Mouse (Mus musculus) kidney, embryonic 16.5 days (tissue): ENCODE data around the gene Golt1b. TPM values are rescaled to one million over a fixed set of nuclear protein-coding genes. Genes with fewer than 3 reads are reported as not detected.
A peak's percentile ranks its signal among the peaks of the same experiment; 100 is the strongest.

Experiments
- ATAC-seq: fragments of 200-750 bp; cut with Nextera tagmentation; 2 replicates; pipeline ENCODE4 v1.8.0; 2017; ENCODE audit warnings: moderate TSS enrichment; ENCODE audit not compliant: low FRiP score, low TSS enrichment
- H3K27ac ChIP-seq: fragments of 300-500 bp; sonication (generic); 2 replicates; pipeline ENCODE4 v1.5.1; 2014; ENCODE audit warnings: low read length
- H3K27me3 ChIP-seq: fragments of 300-500 bp; sonication (generic); 2 replicates; pipeline ENCODE4 v1.6.1; 2014; ENCODE audit warnings: low read length, control low read depth, mixed read lengths; ENCODE audit not compliant: insufficient read depth
- H3K36me3 ChIP-seq: fragments of 300-500 bp; sonication (generic); 2 replicates; pipeline ENCODE4 v1.6.1; 2014; ENCODE audit warnings: low read length, control low read depth, mixed read lengths; ENCODE audit not compliant: insufficient read depth
- H3K4me1 ChIP-seq: fragments of 300-500 bp; sonication (generic); 2 replicates; pipeline ENCODE4 v1.6.1; 2014; ENCODE audit warnings: low read length, control low read depth, mixed read lengths; ENCODE audit not compliant: insufficient read depth
- H3K4me2 ChIP-seq: fragments of 300-500 bp; sonication (generic); replicated peaks from 2 replicates; pipeline ENCODE4 v1.6.1; 2014; ENCODE audit warnings: low read depth, low read length
- H3K4me3 ChIP-seq: fragments of 300-500 bp; sonication (generic); 2 replicates; pipeline ENCODE4 v1.5.1; 2014; ENCODE audit warnings: mild to moderate bottlenecking, low read length
- H3K9ac ChIP-seq: fragments of 300-500 bp; sonication (generic); replicated peaks from 2 replicates; pipeline ENCODE4 v1.6.1; 2014; ENCODE audit warnings: low read length
- H3K9me3 ChIP-seq: fragments of 300-500 bp; sonication (generic); 2 replicates; pipeline ENCODE4 v1.6.1; 2016; ENCODE audit warnings: low read length, control low read depth
- WGBS: fragments of 180-500 bp; shearing (Covaris S2); extraction: QIAGEN DNeasy Blood & Tissue Kit; methylation state at CpG from one replicate; pipeline ENCODE4 v1.1.7; 2014; 5-methylcytosine and 5-hydroxymethylcytosine counted together
- polyA plus RNA-seq: library from polyadenylated mRNA; unstranded; fragments of >200 nt; fragmentation: Nextera tagmentation; extraction: Ambion mirVana; gene quantifications from 2 replicates; pipeline ENCODE4 v1.2.1, GENCODE M21; 2015

Gene Golt1b
- polyA plus RNA-seq, 1 experiment from 2014 or later = 101 TPM

- Histone ChIP-seq H3K9ac (no peak overlapping the region), H3K4me1 (no peaks in the 10 kb centered on the region), H3K9me3 (no peaks in the 10 kb centered on the region), H3K4me3 (no peak overlapping the region), H3K4me2 (no peak overlapping the region), H3K36me3 (peaks cover 39% of the 10 kb centered on the region), H3K27me3 (no peaks in the 10 kb centered on the region), H3K27ac (no peak overlapping the region)
- no peak for ATAC-seq
- 76% methylated on average over 7 of the region's 7 CpGs for WGBS
These were observed 29.9 kb upstream of the Golt1b start for GRCm38 (mm10) chr6:142357106-142357505.

- Histone ChIP-seq H3K27ac (no peak overlapping the region), H3K27me3 (no peaks in the 10 kb centered on the region), H3K9me3 (no peaks in the 10 kb centered on the region), H3K4me2 (no peak overlapping the region), H3K4me3 (no peak overlapping the region), H3K9ac (no peak overlapping the region), H3K4me1 (no peaks in the 10 kb centered on the region), H3K36me3 (peaks cover 31% of the 10 kb centered on the region)
- 91% methylated on average over 6 of the region's 6 CpGs for WGBS
- ATAC-seq = no peak
These were observed 25.0 kb upstream of the Golt1b start for GRCm38 (mm10) chr6:142362036-142362435.

- Histone ChIP-seq H3K9ac (no peak overlapping the region), H3K36me3 (peaks cover 34% of the 10 kb centered on the region), H3K27me3 (no peaks in the 10 kb centered on the region), H3K27ac (no peak overlapping the region), H3K4me1 (no peaks in the 10 kb centered on the region), H3K4me2 (no peak overlapping the region), H3K9me3 (no peaks in the 10 kb centered on the region), H3K4me3 (no peak overlapping the region)
- WGBS = 70% methylated on average over 9 of the region's 9 CpGs
- no peak for ATAC-seq
These were observed 23.9 kb upstream of the Golt1b start for GRCm38 (mm10) chr6:142363019-142363576.

- H3K27me3 ChIP-seq = no peaks in the 10 kb centered on the region
- H3K36me3 ChIP-seq = peaks cover 27% of the 10 kb centered on the region
- ATAC-seq = peak; percentile 75
- H3K4me1 ChIP-seq = no peaks in the 10 kb centered on the region
- H3K9ac ChIP-seq = no peak overlapping the region
- no peak overlapping the region for H3K27ac ChIP-seq
- H3K9me3 ChIP-seq = no peaks in the 10 kb centered on the region
- 49% methylated on average over 8 of the region's 8 CpGs for WGBS
- no peak overlapping the region for H3K4me2 ChIP-seq
- H3K4me3 ChIP-seq = no peak overlapping the region
These were observed 21.1 kb upstream of the Golt1b start for GRCm38 (mm10) chr6:142365742-142366472.

- 89% methylated on average over 10 of the region's 10 CpGs for whole genome bisulfite sequencing
- no peak; the same call in 1 of the 2 replicates for ATAC-seq
- peaks cover 25% of the 10 kb centered on the region for H3K36me3 ChIP-seq
- H3K4me1 ChIP-seq = no peaks in the 10 kb centered on the region
- H3K4me3 ChIP-seq = no peak overlapping the region
- no peak overlapping the region for H3K4me2 ChIP-seq
- H3K27me3 ChIP-seq = no peaks in the 10 kb centered on the region
- no peaks in the 10 kb centered on the region for H3K9me3 ChIP-seq
- no peak overlapping the region for H3K27ac ChIP-seq
- H3K9ac ChIP-seq = no peak overlapping the region
These were observed 20.5 kb upstream of the Golt1b start for GRCm38 (mm10) chr6:142366473-142367018.

- ATAC-seq = no peak
- H3K27ac ChIP-seq = no peak overlapping the region
- peaks cover 27% of the 10 kb centered on the region for H3K36me3 ChIP-seq
- 89% methylated on average over 3 of the region's 3 CpGs for WGBS
- no peak overlapping the region for H3K9ac ChIP-seq
- no peak overlapping the region for H3K4me2 ChIP-seq
- H3K9me3 ChIP-seq = no peaks in the 10 kb centered on the region
- no peak overlapping the region for H3K4me3 ChIP-seq
- H3K27me3 ChIP-seq = no peaks in the 10 kb centered on the region
- H3K4me1 ChIP-seq = no peaks in the 10 kb centered on the region
These were observed 19.5 kb upstream of the Golt1b start for GRCm38 (mm10) chr6:142367565-142367964.

- WGBS = 93% methylated on average over 3 of the region's 3 CpGs
- peaks cover 33% of the 10 kb centered on the region for H3K36me3 ChIP-seq
These were observed 17.5 kb upstream of the Golt1b start for GRCm38 (mm10) chr6:142369568-142369967.

GRCm38 (mm10) chr6:142377081-142377480 is 9.9 kb upstream of the Golt1b start:
- WGBS = 36% methylated on average over 1 of the region's 1 CpGs
- no peak overlapping the region for H3K4me2 ChIP-seq
- H3K4me3 ChIP-seq = no peak overlapping the region
- H3K9ac ChIP-seq = no peak overlapping the region
- no peaks in the 10 kb centered on the region for H3K27me3 ChIP-seq
- H3K27ac ChIP-seq = no peak overlapping the region
- H3K4me1 ChIP-seq = no peaks in the 10 kb centered on the region
- ATAC-seq = no peak
- H3K9me3 ChIP-seq = no peaks in the 10 kb centered on the region
- peaks cover 21% of the 10 kb centered on the region; the same call in 1 of the 2 replicates for H3K36me3 ChIP-seq

More at GRCm38 (mm10) chr6:142369568-142369967, 17.5 kb upstream of the Golt1b start:
- Histone ChIP-seq H3K27ac (no peak overlapping the region), H3K9ac (no peak overlapping the region), H3K9me3 (no peaks in the 10 kb centered on the region), H3K4me3 (no peak overlapping the region), H3K4me1 (no peaks in the 10 kb centered on the region), H3K27me3 (no peaks in the 10 kb centered on the region), H3K4me2 (no peak overlapping the region)
- ATAC-seq = no peak

- Histone ChIP-seq H3K27me3 (no peaks in the 10 kb centered on the region), H3K9me3 (no peaks in the 10 kb centered on the region), H3K27ac (no peak overlapping the region), H3K4me2 (no peak overlapping the region), H3K9ac (no peak overlapping the region), H3K4me3 (no peak overlapping the region), H3K36me3 (0 out of 2 replicates have a peak, but pooled peaks cover 15% of the 10 kb centered on the region), H3K4me1 (no peaks in the 10 kb centered on the region)
- no peak for ATAC-seq
- WGBS = 90% methylated on average over 8 of the region's 8 CpGs
These were observed 8.3 kb upstream of the Golt1b start for GRCm38 (mm10) chr6:142378576-142379330.
